Mouse (Mus musculus) cerebellum, adult 2 months (tissue): Measurements from ENCODE around the gene Farsb.

ENCODE experiments used
- CTCF ChIP-seq: fragments of 200-500 bp; IDR thresholded peaks from 2 replicates; pipeline ENCODE4 v1.5.1; 2011; ENCODE audit warnings: low read depth, mild to moderate bottlenecking, control low read depth, low read length, moderate library complexity, borderline replicate concordance; ENCODE audit not compliant: insufficient read depth
- POLR2A ChIP-seq: fragments of 200-500 bp; IDR thresholded peaks from 2 replicates; pipeline ENCODE4 v1.6.1; 2011; ENCODE audit warnings: low read length, control low read depth, borderline replicate concordance; ENCODE audit not compliant: insufficient read depth

GRCm38 (mm10) chr1:78488752-78489492 lies at the start of gene Farsb:
- TF ChIP-seq CTCF (no peak), POLR2A (peak; percentile 78)
